Mouse (Mus musculus): Measurements from ENCODE around the gene Slc9a9. TPM values are rescaled to one million over a fixed set of nuclear protein-coding genes. Genes with fewer than 3 reads are reported as not detected.

Slc9a9 gene
- polyA plus RNA-seq, 1 experiment, result not detected

DNA sequence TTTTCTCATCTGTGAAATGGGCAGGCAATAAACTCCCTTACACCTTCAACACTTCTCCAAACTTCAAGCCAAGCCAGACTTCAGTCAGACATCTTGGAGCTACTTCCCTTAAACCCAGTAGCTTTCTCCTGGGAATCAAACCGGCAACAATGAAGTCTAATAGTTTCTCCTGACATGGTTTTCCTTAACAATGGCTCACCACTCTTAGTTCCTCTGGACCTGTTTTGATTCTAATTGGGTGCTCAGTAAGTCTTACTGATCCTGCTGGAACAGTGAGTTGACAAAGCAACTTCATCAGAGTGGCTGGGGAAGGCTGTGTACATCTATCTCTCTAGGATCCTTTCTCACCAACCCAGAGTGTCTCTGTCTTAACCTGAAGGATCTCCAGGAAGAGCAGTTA is 5.0 kb downstream of the Slc9a9 start:
- TF ChIP-seq GATA1 (IDR thresholded peaks at IDR 0.05; ENCODE audit: low read length), result no peak

DNA sequence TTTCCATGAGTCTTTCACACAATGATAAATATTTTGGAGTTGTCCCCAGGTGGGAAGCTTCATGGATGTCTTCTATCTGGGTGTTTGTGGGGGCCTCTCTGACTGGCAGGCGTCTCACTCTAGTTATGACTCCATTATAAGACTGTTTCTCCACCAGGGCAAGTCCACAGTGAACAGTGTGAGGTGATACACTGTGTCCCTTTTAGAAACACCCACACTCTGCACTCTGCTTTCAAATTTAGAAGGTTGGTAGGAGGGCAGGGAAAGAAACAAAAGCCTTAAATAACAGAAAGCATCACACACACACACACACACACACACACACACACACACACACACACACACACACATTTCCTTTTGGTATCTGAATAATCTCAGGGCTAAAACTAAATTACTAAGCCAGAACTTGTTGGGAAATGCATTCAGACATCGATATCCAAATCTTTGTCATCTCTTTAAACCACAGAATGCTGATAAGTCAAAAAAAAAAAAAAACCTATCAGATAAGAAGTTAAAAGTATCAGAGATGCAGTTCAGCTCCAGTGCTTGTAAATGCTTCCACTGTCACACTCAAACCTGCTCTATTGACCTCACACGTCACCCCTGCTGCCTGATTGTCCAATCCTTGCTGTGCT is 8.4 kb downstream of the Slc9a9 start:
- TF ChIP-seq GATA1 (IDR thresholded peaks at IDR 0.05; ENCODE audit: low read length), result no peak

DNA sequence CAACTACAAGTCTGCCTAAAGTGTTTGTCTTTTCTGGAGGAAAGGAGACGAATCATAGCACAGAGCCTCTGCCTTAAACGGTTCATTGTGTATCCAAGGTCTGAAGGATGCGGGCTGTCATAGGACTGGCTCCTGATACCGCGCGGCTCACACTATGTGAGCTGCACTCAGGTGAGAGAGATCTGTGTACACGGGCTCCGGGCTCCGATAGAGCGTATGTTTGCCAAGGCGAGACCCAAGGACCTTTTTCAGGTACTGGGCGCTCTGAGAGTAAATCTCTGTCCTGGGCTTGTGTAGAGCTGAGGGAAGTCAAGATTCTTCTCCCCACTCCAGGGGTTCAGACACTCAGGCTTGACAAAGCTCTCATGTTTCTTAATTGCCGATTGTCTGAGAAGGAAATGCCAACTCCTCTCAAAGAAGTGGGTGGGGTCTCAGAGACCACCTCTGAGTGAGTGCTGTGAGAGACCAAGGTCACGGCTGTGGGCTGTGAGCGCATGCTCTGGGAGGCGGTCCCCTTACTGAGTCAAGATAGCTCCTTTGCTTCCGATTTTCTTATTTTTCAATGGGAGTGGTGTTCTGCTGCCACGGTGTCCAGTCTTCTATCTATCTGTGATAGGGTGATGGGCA is 10.9 kb downstream of the Slc9a9 start:
- no peak for TF ChIP-seq GATA1 (IDR thresholded peaks at IDR 0.05; ENCODE audit: low read length)

DNA sequence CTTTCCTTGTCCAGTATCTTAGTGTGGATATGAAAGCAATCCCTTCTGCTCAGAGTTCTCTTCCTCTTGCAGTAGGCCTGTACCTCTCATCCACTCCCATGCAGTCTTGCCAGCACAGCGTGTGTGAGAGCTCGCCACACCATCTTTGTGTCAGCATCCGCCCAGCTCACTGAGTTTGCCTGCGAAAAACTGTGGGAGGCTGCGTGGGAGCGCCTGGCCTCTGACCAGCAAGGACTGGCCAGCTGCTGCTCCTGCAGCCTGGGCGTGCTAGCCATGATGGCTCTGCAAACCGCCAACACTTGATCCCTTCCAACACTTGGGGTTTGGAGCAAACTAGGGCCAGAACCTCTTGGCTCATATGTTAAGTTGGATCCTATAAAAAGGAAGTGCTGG is 11.4 kb downstream of the Slc9a9 start:
- TF ChIP-seq GATA1 (IDR thresholded peaks at IDR 0.05; ENCODE audit: low read length), result no peak

DNA sequence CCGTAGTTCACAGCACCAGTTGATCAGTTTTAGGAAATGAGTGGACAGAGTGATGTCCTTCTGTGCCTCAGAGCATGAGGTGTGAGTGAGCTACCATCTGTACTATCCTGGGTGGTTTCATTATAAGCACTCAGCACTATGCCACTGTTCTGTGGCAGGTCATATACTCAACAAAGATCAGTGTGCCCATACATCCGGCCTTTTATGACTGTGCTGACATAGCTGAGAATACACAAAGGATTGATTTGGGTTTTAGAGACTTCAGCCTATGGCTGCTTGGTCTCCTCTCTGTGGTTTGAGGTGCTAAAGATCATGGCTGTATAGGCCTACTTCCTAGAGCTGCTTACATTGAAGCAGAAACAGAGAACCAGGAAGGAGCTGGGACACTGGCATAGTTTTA is 12.6 kb downstream of the Slc9a9 start:
- TF ChIP-seq GATA1 (IDR thresholded peaks at IDR 0.05; ENCODE audit: low read length), result no peak

DNA sequence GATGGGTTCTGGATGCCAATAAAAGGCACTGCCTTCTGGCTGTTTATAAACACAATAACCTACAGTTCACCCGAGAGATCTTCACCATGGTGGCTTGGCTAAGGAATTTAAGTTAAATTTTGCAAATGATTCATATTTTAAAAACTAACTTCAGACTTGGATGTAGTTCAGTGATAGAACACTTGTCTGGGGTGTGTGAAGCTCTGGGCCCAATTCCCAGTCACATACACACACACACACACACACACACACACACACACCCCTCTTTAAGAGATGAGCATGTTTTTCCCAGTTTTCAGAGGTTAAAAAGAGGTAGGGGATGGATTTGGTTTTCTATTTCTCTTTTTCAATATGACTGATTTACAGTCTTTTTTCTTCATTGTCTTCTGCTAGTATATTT is 15.9 kb downstream of the Slc9a9 start:
- no peak for TF ChIP-seq GATA1 (IDR thresholded peaks at IDR 0.05; ENCODE audit: low read length)

DNA sequence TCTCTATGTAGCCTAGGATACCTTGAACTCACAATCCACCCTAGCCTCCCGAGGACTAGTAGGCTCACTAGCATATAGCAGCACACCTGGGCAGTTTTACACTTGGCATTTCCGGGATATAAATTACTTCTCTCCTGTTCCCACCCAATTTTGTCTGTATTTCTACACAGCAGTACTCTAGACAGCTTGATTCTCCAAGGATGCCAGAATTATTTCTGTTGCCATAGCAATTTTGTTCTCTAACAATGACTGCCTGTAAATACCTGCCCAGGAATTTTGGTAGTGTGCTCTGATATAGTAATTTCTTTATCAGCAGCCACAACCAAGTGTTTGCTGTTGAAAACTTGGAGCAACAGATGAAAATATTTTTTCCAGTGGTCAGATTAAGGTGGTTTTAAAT is 16.7 kb downstream of the Slc9a9 start:
- TF ChIP-seq GATA1 (IDR thresholded peaks at IDR 0.05; ENCODE audit: low read length), result no peak

DNA sequence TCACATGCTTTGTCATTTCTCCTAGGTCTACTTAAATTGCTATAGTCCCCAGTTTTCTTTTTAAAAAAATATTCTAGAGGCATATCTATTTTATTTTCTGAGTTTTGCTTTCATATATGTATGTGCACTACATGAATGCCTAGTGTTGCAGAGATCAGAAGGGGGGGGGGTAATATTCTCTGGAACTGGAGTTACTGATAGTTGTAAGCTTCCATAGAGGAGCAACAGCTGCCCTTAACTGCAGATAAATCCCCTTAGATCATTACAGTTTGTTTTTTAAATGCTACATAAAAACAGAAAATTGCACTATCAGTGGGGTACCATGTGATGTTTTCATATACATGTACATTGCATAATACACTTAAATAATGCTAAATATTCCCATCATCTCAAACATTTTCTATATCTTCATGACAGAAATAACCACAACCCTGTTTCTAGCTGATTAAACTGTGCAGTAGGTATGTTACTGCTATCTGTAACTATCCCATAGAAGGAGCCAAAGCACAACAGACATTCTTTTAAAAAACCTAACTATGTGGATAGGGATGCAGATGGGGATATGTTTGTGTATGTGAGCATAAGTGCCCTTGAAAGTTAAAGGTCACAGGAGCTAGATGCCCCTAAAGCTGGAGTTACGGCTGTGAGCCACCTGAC is 17.6 kb downstream of the Slc9a9 start:
- no peak for TF ChIP-seq GATA1 (IDR thresholded peaks at IDR 0.05; ENCODE audit: low read length)

DNA sequence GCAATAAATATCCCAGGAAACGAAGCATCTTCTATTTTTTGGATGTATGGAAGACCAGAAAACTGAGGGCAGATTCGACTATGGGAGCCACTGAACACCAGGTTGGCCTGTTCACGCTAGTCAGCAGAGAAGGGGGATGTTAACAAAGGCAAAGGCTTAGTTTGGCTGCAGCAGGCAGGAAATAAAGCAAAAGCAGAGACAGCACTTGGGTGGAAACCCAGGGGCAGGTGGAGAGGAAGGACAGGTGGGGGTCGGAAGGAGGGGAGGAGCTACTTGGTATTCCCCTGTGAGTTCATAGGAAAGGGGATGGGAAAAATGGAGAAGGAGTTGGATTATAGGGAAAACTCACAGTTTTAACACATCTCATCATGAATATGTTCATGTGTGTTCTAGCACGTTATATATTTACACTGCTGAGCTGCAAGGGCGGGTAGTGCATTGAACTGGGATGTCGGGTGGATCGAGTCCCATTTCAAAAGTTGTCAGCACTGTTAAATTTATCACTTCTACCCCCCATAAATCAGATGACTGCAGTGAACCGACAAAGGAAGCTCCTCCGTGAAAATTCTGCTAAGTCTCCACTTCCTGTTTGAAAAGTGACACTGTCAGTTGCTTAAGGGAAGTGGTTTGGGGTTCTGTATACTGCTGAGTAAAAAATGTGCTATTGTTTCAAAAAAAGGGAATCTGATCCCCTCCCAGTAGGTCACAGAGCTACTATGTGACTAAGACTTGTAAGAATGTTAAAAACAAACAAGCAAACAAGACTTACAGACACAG is 21.8 kb downstream of the Slc9a9 start:
- TF ChIP-seq GATA1 (IDR thresholded peaks at IDR 0.05; ENCODE audit: low read length), result no peak

DNA sequence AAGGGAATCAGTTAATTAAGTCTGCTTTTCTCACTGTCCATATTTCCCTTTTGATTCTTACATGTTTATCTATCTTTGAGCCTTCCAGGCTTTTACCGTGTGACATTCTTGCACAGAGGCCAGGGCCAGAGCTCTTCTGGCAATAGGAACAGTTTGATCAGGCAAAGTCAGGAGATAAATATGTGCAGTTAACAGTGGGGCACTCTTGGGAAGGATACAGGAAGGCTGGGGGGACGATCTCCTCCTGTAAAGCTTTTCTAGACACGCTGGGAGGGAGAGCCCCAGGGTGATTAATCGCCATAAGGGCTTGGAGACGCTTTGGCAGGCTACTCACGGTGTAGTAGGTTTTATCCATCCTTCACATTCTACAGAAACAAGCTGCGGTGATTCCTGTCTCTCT is 22.4 kb downstream of the Slc9a9 start:
- TF ChIP-seq GATA1 (IDR thresholded peaks at IDR 0.05; ENCODE audit: low read length), result no peak

DNA sequence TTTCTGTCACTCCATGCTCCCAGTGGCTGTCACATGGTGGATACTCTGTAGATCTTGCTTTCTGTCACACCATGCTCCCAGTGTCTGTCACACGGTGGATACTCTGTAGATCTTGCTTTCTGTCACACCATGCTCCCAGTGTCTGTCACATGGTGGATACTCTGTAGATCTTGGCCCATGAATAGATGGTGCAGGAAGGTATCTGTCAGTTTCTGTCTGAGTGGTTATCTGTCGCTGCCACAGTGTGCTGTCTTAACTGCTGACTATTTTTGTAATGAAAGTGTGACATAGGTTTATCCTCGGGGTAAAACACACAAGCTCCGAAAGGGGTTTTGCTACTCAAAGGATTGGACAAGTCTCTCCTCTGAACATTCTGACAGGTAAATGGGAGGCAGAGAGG is 24.5 kb downstream of the Slc9a9 start:
- TF ChIP-seq GATA1 (IDR thresholded peaks at IDR 0.05; ENCODE audit: low read length), result no peak

DNA sequence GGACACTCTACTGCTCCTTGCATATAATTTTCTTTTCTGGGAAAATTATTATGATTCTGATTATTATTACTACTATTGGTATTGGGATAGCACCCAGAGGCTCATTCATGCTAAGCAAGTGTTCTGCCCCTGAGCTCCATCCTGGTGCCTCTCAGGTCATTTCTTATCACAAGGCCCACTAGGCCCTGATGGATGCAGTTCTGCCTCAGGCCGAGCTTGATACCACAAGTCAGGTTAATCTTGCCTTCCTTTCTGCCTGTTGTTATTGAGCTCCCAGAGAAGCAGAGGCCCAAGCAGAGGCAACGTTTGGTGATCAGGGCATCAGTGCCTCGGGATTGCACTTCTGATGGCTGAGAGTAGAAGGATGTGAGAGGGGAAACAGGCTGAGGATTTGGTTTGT is 25.3 kb downstream of the Slc9a9 start:
- no peak for TF ChIP-seq GATA1 (IDR thresholded peaks at IDR 0.05; ENCODE audit: low read length)

DNA sequence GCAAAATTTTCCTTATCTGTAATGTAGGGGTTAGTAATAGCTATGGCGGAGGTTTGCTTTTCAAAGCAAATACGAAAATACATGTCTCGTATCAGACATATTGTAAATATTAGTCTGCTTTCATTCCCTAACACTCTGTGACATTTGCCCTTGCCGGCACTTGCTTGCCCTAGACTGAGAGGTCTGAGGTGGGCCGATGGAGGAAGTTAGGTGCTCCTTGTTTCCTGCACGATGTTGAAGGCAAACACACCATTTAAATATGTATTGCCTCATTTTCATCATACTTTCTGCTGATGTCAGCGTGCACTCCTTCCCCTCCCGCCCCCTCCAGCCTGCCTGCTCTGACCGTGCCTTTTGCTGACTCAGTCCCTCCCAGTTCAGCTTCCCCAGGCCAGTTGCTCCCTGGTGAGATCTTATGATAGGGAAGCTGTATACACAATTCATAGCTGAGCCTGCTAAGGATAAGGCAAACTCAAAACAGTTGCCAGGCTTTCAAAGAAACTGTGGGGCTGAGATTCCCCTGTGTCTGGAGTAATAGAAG is 26.9 kb downstream of the Slc9a9 start:
- no peak for TF ChIP-seq GATA1 (IDR thresholded peaks at IDR 0.05; ENCODE audit: low read length)

DNA sequence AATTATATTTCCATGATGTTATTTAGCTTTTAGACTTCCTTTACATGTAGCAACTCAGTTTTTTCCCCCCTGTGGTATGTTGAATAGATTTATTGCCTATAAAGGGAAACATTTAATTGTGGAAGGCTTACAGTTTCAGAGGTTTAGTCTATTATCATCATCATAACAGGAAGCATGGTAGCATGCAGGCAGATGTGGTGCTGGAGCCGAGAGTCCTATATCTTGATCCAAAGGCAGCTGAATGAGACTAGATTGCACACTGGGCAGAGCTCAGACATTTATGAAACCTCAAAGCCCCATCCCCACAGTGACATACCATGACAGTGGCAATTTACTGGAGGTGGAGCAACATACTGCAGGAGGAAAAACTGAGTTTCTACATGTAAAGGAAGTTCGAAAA is 28.5 kb downstream of the Slc9a9 start:
- TF ChIP-seq GATA1 (IDR thresholded peaks at IDR 0.05; ENCODE audit: low read length), result no peak

DNA sequence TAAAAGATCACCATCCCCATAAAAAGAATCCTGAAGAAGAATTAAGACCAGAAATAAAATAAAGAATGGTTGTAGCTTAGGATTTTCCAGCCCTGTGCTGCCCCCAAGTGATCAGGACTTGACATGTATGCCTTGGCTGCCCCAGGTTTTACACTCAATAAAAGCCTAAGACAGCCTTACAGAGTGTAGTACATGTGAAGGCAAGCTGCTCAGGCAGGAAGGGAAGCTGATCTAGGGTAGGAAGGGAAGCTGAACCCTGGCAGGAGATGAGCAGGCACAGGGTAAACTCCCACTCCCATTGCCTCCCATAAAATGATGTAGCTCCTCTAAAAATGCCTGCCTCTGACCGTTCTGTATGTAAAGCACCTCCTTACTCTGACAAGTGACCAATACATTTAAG is 30.8 kb downstream of the Slc9a9 start:
- no peak for TF ChIP-seq GATA1 (IDR thresholded peaks at IDR 0.05; ENCODE audit: low read length)

Measured in G1E-ER4 (cell line).